Mouse (Mus musculus): ENCODE data around the gene BC051665.

Gene BC051665

DNA sequence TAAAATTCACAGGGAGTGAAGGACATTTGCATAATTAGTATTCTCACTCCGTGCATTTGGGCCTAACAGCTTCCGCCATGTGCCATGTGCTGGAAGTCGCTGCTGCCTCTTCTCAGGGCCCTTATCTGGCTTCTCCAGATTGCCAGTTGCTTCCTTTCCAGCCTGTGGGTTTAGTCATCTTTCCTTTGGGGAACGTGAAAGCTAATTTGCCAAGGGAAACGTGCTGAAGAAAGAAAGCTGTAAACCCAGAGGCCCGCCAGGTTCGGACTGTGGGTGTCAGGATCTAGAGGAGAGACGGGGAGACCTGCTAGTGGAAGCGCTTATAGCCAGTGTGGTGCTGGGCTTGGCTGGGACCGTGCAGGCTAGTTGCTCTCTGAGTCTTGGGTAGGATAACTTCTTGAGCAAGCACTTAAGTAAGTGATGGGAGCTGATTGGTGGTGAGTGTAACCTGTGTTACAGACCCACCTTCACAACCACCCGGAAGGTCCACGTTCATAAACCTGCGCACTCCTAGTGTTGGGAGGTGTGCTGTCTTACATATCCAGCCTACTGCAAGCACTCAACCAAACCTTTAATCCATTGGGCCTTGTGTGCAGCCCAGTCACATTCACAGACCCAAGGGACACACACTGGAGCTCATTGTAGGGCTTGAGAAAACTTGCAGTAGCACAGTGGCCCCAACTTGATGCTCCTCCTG, 42.6 kb downstream of the BC051665 start:
- no peak for DNase-seq (ENCODE audit: low spot score)

DNA sequence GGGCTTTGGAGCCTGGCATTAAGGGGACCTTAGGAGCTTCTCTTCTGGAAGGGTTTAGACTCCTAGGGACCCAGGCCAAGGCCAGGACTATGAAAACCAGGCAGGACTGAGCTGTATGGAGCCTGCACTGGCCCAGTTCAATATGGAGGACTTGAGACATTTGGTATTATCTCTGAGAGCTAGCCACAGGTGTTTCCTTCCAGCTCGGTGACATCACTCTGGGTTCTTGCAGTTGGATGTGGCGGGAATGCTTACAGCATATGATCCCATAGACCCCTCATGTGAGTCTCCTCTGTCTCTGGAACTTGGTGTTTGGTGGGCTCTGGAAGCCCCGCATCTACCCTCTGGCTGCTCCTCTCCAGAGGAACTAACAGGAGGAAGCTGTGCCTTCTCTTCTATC, 43.6 kb downstream of the BC051665 start:
- no peak for DNase-seq (ENCODE audit: low spot score)

GRCm38 (mm10) chr13:60740248-60740647, 45.9 kb downstream of the BC051665 start:
- DNase-seq (ENCODE audit: low spot score) = no peak

GRCm38 (mm10) chr13:60738429-60738828, 47.7 kb downstream of the BC051665 start:
- DNase-seq (ENCODE audit: low spot score) = no peak

DNA sequence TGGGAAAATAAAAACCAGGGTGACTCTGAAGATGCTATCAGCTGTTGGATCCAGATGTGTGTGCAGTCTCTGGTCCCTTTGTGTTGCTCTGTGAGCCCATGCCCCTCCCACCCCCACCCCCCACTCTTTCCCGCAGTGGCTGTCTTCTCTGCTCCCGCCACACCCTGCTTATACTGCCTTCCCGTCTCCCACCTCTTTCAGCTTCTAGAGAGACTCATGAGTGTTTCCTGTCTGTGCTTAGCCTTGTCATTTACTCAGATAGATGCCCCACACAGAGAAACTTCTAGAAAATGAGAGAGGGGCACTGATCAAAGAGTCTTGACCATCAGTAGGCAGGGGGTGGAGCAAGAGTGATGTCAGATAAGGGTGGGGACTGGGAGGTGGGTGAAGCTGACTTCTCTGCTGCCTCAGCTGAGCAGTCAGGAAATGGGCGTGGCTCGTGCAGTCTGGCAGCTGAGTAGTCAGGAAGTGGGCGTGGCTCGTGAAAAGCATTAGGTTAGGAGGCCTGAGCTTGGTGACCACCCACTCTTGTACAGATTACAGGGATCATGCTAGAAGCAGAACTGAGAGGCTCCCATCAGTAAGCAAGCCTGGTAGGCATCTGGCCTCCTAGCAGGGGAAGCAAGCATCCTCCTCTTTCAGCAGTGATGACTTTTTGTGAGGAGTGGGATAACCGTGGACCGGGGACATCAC, 48.4 kb downstream of the BC051665 start:
- DNase-seq (ENCODE audit: low spot score) = no peak

GRCm38 (mm10) chr13:60736421-60737105, 49.6 kb downstream of the BC051665 start:
- no peak for DNase-seq (ENCODE audit: low spot score)

DNA sequence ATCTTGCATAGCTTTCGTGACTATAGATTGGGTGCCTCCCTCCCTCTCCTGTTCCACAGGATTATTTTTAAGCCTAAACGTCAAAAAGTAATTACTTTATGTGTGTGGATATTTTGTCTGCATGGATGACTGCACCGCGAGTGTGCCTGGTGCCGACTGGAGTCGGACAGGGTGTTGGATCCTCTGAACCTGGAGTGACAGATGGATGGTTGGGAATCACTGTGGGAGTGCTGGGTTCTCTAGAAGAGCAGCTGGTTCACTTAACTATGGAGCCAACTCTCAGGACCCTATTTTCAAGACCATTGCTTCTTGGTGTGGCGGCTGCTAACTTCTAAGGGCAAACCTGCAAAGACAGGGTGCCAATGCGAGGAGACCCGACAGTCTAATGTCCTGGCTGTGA, 50.9 kb downstream of the BC051665 start:
- DNase-seq (ENCODE audit: low spot score) = no peak

Measured in urinary bladder, postnatal 10 days (tissue).